Mouse (Mus musculus): ENCODE results near the gene Yy1.
"Not testable (repeated sequence)": the region's sequence is repeated elsewhere in the genome, so short reads cannot be mapped to it uniquely, and the experiment has no call there.

The Yy1 gene

GRCm38 (mm10) chr12:108826282-108826957 lies 33.6 kb downstream of the Yy1 start:
- no peak for DNase-seq (ENCODE audit: low read depth, low spot score)

- DNase-seq (ENCODE audit: low read depth, low spot score) = no peak
These were observed 34.3 kb downstream of the Yy1 start for GRCm38 (mm10) chr12:108826958-108827535.

GRCm38 (mm10) chr12:108827641-108828040 lies 34.9 kb downstream of the Yy1 start:
- DNase-seq (ENCODE audit: low read depth, low spot score) = no peak

- no peak for DNase-seq (ENCODE audit: low read depth, low spot score)
These were observed 36.9 kb downstream of the Yy1 start for GRCm38 (mm10) chr12:108829636-108830035.

GRCm38 (mm10) chr12:108830358-108830757 lies 37.6 kb downstream of the Yy1 start:
- DNase-seq (ENCODE audit: low read depth, low spot score) = no peak

- no peak for DNase-seq (ENCODE audit: low read depth, low spot score)
These were observed 39.3 kb downstream of the Yy1 start for GRCm38 (mm10) chr12:108831966-108832643.

GRCm38 (mm10) chr12:108832851-108833250 lies 40.1 kb downstream of the Yy1 start:
- no peak for DNase-seq (ENCODE audit: low read depth, low spot score)

GRCm38 (mm10) chr12:108833408-108833807 lies 40.6 kb downstream of the Yy1 start:
- no peak for DNase-seq (ENCODE audit: low read depth, low spot score)

- no peak for DNase-seq (ENCODE audit: low read depth, low spot score)
These were observed 41.6 kb downstream of the Yy1 start for GRCm38 (mm10) chr12:108834337-108834736.

GRCm38 (mm10) chr12:108834786-108835185 lies 42.0 kb downstream of the Yy1 start:
- no peak for DNase-seq (ENCODE audit: low read depth, low spot score)

GRCm38 (mm10) chr12:108835208-108835839 lies 42.6 kb downstream of the Yy1 start:
- no peak for DNase-seq (ENCODE audit: low read depth, low spot score)

- peak; percentile 94 for DNase-seq (ENCODE audit: low read depth, low spot score)
These were observed 43.2 kb downstream of the Yy1 start, which contains the start of the genes Slc25a29 and Slc25a47 for GRCm38 (mm10) chr12:108835840-108836409. Slc25a29 (minus strand) TSS chr12:108835883. Slc25a47 (plus strand) TSS chr12:108836046.

- no peak for DNase-seq (ENCODE audit: low read depth, low spot score)
These were observed 43.9 kb downstream of the Yy1 start for GRCm38 (mm10) chr12:108836722-108837121.

- DNase-seq (ENCODE audit: low read depth, low spot score) = no peak
These were observed 48.4 kb downstream of the Yy1 start for GRCm38 (mm10) chr12:108841181-108841580.

- DNase-seq (ENCODE audit: low read depth, low spot score) = no peak
These were observed 49.9 kb downstream of the Yy1 start for GRCm38 (mm10) chr12:108842663-108843062.

- not testable (repeated sequence) for DNase-seq (ENCODE audit: low read depth, low spot score)
These were observed 55.3 kb downstream of the Yy1 start for GRCm38 (mm10) chr12:108848033-108848432.

- DNase-seq (ENCODE audit: low read depth, low spot score) = no peak
These were observed 56.8 kb downstream of the Yy1 start for GRCm38 (mm10) chr12:108849488-108850022.

GRCm38 (mm10) chr12:108850129-108850528 lies 57.4 kb downstream of the Yy1 start:
- no peak for DNase-seq (ENCODE audit: low read depth, low spot score)

GRCm38 (mm10) chr12:108850886-108851285 lies 58.1 kb downstream of the Yy1 start:
- DNase-seq (ENCODE audit: low read depth, low spot score) = no peak

- DNase-seq (ENCODE audit: low read depth, low spot score) = no peak
These were observed 60.0 kb downstream of the Yy1 start for GRCm38 (mm10) chr12:108852822-108853221.

GRCm38 (mm10) chr12:108855081-108855480 lies 62.3 kb downstream of the Yy1 start:
- DNase-seq (ENCODE audit: low read depth, low spot score) = no peak

GRCm38 (mm10) chr12:108856186-108856585 lies 63.4 kb downstream of the Yy1 start:
- DNase-seq (ENCODE audit: low read depth, low spot score) = no peak

Data from CD4-positive helper T cell, adult 2 months (primary cell).